Mouse (Mus musculus): ENCODE results near the gene Map1a.
A peak's percentile ranks its signal among the peaks of the same experiment; 100 is the strongest.

DNA sequence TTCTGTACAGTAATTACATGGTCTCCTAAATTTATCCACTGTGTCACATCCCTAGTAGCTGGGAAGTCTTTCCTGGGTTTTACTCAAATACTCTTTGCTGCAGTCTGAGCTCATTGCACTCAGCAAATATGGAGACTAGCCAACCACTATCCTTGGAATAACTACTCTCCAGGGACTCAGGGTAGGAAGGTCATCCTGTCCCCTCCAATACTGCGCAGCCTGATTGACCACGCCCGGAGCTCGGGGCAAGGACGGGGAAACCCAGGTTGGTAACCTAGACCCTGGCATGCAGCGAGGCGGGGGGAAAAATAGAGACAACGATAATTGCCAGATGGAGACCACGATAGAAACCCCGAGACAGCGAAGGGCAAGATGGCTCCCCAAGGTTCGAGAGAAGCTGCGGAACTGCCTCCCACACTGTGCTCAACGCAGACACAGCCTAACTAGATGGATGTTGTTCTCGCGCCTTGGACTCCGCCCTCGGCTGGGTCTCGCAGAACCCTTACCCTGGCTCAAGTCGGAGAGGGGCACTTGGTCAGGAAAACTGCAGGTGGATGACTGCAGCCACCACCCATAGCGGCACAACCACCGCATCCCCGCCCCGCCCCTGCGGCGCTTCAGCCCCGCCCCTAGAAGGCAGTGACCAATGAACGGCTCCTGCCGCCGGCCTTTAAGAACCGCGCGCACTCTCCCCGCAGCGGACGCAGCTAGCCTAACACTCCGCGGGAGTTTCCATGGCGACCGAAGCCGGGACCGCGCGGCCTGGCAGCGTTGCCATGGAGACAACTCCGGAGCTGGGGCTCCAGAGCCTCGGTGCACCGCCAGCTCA lies at the start of gene Map1a:
- TF ChIP-seq CTCF (IDR thresholded peaks at IDR 0.05; ENCODE audit: control insufficient read depth, insufficient read depth, insufficient replicate concordance, low read depth, low read length) (no peak), POLR2A (IDR thresholded peaks at IDR 0.05; ENCODE audit: control insufficient read depth, low read depth, low read length) (peak; percentile 53; the same call in 1 of the 2 replicates)

Data from testis, adult 2 months (tissue).